Mouse (Mus musculus) c-Kit-positive CD71-positive TER-119-positive erythroid progenitor cells, embryonic 14.5 days (primary cell): Measurements from ENCODE around the gene A930009A15Rik.

Source experiments
- DNase-seq: peaks from one replicate; pipeline ENCODE4 v3.0.0-alpha.2; 2013; ENCODE audit warnings: low spot score

A930009A15Rik gene

DNA sequence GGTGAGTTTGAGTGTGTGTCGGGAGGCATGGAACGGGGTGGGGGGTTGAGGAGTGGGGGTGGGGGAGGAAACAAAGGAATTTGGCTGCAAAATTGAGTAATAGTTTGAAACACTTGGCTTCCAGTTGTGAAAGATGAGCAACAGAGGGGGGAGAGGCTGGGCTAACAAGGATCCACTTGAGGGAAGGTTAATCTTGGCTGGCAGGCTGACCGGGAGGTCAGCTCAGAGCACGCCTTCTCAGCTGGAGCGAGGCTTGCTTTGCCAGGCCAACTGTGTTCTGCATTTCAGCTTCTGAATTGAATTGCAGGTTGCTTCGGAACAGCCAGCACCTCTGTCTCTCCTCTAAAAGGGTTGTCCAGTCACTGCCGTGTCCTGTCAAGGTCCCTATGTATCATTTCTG, 9.7 kb downstream of the A930009A15Rik start:
- no peak for DNase-seq

DNA sequence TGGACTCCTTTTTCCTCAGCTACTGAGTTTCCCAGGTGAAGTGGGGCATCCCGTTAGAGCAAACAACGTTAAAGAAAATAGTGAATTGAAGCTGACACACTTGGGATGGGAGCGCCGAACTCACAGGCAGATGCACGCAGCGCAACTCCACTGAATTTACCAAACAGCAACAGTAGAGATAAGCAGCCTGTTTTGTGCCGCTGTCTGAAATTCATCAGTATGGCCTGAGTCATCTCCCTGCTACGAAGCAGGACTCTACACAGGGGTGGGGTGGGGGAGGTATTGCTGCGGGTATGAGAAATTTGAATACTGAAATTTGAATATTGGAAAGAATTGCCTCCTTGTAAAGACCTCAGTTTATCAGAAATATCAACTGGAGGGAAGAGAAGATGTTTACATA, 12.2 kb downstream of the A930009A15Rik start:
- DNase-seq: no peak

DNA sequence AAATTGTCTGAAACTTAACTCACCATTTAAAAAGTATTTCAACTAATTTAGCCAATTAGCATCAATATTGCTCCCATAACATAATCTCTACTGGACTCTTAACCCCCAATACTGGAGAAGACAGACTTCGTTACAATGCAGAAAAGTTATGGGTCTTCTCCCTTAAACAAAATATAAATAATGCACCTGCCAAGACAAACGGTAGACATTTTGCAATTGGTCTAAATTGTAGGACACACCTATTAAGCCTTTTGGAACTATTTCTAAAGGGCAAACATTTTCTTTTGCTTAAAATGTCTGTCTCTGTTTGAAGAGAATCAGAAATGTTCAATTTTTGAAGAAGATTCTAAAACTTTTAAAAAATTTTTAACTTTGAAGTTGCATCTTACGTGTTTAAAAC, 13.3 kb downstream of the A930009A15Rik start:
- DNase-seq: no peak

DNA sequence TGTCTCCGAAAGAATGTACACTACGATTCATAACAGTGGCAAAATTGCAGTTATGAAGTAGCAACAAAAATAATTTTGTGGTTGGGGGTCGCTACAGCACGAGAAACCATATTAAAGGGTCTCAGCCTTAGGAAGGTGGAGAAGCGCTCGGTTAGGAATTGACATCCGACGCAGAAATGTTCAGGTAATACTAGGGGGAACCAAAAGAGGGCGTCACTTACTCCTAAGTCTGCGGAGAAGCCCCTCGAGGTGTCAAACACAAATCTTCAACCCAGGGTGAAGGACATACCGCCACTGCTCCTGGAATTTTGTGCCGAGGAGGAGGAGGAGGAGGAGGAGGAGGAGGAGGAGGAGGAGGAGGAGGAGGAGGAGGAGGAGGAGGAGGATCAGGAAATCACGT, 14.9 kb downstream of the A930009A15Rik start:
- no peak for DNase-seq

DNA sequence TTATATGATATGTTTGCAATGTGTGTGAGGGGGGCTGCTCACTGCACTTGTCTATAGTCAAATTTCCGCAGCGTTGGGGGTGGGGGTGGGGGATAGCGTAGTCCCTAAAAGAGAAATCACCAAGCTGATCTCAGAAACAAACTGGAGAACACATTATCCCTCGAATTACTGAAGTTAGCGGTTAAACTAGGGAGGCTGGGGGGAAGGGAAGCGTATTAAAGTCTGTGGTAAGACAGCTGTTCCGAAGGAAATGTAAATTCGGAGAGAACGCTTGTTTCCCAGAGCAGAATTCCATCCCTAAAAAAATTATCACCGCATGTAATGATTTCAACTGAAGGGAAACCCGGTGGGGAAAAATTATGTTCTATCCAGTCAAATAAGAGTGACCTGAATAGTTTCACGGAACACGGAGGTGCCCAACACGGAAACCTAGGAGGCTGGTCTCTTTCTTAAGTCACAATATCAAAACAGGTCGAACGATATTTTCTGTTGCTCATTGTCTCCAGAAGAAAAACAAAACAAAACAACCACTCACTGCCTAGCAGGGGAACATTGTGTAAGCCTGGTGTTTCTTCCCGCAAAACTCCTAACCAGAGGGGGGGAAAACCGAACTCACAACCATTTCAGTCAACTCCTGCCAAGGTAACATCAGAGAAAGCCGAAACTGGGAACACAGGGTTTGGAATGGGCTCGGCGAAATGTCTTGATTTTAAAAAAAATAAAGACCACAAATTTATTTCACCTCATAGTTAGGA, 15.9 kb downstream of the A930009A15Rik start:
- DNase-seq: no peak

DNA sequence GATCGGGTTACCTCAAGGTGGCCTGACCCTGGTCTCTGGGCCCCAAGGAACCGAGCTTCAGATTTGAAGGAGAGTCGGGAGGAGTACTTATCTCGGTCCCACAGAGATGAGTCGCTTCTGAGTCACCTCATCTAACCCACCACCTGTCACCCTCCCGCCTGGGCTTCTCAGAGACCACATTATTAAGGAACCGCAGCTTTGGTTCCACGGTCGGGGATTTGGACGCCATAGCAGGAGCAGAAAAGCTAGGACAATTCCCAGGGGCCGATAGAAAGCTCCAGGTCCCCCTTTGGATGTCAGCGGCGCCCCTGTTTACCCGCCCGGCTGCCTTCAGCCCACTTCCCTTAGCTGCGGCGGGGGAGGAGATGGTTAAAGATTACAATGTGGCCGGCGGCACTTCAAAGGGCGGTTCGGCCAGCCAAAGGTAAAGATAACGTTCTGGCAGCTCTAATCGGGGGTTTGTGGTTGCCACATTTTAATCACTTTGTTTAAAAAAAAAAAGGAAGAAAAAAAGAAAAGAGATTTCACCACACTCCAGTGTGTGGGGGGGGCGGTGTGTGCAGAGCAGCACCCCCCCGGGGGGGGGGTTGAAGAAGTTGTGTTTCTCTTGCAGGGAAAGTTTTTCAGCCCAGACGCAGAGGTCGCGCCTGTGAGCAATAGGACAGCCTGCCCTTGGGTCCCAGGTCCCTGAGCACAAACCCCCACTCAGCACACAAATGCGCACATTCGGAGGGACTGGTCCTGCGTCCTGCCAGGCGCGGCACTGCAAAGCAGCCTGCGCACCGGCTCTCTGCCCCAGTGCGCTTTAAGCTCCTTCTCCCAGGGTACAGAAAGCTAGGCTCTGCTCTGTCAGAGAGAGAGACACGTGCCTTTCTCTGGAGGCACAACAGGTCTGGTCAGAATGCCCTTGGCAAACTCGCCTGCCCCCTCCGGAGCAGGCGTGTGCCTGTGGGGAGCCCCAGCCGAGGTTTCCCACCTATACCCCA, 16.8 kb downstream of the A930009A15Rik start:
- peak; percentile 6 for DNase-seq

DNA sequence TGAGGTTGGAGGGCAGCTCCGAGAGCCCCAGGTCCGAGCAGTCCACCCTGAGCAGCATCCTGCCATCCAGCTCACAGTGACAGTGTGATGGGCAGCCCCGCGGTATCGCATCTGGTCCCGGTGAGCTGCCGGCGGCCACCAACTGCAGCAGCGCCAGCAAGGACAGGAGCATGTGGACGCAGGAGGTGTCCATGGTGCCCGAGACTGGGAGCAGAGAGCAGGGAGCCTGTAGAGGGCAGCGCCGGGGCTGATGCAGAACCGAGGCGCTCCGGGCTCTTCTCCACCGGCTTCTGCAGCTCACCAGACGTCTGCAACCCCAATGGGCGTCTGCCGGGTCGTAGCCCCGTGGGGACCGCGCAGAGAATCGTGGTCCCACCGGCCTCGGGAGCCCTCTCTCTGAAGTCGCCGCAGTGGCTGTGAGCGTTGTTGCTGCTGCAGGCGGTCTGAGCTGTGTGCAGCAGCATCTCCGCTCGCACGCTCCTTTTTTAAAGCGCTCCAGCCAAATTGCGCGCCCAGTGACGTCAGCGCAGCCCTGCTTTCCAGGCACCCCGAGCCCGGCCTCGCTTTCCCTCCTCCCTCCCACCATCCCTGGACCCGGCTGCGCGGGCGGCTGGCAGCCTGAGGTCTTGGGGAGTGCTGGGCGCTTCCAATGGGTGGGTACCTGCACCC, 17.6 kb downstream of the A930009A15Rik start, which contains the start of gene Lgr5:
Lgr5 (minus strand) TSS at position 480 of the 669 bp plus-strand sequence.
- DNase-seq: no peak

DNA sequence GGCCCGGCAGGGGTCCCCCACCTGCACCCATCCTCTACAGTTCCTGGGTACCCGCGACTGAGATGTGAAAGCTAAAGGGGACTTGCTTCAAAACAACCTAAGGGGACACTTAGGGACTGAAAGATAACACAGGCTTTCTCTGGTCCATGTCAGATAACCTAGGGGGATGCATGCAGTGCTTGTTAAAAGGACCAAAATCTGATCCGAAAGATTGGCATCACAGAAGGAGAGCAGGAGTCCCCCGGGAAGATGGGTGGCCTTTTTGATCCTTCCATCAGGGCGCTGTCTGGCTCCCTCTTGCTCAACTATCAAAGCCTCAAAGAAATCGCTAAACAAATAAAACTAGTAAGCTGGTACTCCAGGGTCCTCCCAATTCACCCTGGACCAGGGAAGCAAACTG, 18.2 kb downstream of the A930009A15Rik start:
- no peak for DNase-seq

DNA sequence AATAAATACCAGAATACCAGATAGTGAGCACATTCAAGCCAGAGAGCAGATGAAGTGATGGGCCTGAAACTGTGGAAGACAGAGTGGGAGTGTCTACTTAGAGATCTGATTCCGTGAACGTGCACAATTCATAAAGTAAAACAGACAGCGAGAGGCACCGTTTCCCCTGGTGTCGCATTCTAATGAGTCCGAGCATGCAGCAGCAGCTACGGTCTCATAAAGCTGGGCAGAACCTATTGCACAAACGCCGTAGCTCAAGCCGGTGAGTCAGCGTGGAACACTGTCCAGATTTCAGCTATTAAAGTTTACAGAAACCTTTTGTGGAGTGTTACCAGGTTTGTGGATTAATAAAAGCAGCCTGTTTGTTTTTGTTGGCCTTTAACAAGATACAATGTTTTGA, 23.4 kb downstream of the A930009A15Rik start:
- DNase-seq: no peak

DNA sequence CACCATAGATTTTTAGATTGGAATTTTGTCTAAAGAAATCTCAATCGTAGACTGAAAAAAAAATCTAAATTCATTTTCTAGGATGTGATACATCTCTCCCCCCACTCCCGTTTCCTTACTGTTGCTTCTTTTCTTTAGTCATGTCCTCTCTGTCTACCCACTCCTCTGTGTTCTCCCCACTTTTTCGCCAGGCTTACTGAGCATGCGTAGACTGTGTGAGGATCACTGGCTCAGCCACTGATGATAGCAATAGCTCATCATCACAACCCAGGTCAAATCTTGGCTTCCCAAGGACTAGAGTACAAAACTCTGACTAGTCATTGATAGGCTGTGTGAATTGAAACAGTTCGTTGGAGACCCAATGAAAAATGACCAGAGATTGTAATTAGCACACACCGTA, 23.9 kb downstream of the A930009A15Rik start:
- DNase-seq: no peak

DNA sequence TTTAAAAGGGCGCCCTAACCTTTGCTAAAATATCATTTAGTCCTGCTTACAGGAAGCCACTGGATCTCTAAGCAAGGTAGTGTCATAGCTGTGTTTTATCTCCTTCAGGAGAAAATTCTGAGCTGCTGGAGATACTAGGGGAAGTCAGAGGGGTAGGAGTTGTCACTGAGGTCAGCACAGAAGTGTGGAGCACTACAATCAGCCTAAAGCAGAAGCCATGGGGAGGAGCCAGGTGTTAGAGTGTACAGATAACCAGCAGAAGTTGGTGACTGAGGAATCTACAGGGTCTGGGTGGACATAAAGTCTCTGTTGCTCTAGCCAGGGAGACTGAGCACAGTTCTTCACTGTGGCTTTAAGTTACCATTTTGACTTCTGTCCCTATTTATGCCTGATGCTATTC, 26.0 kb downstream of the A930009A15Rik start:
- no peak for DNase-seq

DNA sequence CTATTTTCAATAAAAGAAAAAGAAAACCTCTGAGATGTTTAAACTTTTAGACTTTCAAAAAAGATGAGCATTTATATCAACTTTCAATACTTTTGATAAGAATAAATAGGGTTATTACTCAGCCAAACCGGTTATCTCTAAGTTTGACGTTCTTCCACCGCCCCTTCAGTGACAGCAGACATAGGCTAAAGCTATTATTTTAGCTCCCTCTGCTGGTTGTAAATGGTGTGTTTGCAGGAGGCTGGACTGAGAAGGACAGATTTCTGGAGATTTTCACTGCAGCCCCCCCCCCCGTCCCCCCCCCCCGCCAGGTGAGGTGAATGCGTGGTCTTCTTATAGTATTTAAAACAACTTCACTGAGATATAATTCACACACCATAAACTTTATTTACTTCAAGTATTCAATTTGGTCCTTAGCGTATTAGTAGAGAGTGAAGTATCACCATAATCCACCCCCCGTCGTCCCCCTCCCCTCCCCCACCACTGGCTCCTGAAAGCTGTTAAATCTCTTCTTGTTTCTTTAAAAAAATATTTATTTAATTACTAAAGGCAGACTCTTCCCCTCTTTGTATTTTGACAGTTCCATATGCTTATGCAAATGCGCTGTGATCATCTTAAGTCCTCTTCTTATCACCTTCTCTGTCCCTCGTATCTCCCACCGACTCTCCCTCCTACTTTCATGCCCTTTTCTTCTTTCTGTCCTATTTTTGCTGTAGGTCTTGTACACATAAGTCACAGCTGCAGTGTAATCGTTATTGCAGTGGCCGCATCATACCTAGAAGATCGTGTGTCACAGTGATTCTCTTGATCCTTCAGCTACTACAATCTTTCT, 47.9 kb downstream of the A930009A15Rik start:
- peak; percentile 7 for DNase-seq

DNA sequence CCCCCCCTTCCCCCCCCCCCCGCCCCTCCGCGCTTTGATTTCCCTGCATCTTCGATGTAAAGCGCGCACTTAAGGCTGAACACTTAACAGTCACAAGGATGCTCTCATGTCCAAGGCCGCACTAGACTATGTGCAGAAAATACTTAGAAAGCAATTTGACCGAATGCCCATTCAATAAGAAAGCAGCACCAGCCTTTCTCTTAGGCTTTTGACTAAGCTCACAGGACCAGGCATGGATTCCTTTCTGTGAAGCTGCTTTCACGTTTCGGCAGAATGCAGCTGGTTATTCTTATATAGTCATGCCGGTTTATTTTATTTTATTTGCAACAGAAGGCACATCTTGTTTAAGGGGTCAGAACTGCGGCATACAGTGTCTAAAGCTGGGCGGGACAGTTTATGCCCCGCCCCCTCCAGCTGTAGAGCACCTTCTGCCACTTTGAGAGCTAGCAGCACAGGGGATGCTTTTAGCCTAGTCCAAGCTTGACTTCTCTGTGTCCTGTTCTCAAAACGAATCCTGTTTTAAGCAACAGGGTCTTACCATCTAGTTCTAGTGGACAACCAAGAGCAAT, 48.6 kb downstream of the A930009A15Rik start:
- DNase-seq: no peak

DNA sequence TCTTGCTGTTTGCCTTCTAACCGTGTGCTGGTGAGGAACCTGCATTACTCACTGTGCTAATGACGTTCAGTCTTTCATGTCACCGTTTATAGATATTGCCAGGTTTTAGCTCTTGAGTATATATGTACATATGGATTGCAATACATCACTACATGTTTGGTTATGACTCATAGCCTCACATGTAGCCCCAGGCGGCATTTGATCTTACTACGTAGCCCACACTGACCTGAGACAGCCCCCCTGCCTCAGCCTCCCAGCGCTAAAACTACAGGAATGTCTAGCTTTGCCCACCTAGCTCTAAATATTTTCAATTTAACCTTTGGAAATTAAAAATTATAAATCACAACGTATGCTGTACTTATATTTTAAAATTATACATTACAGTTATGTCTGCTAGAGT, 53.7 kb downstream of the A930009A15Rik start:
- no peak for DNase-seq

DNA sequence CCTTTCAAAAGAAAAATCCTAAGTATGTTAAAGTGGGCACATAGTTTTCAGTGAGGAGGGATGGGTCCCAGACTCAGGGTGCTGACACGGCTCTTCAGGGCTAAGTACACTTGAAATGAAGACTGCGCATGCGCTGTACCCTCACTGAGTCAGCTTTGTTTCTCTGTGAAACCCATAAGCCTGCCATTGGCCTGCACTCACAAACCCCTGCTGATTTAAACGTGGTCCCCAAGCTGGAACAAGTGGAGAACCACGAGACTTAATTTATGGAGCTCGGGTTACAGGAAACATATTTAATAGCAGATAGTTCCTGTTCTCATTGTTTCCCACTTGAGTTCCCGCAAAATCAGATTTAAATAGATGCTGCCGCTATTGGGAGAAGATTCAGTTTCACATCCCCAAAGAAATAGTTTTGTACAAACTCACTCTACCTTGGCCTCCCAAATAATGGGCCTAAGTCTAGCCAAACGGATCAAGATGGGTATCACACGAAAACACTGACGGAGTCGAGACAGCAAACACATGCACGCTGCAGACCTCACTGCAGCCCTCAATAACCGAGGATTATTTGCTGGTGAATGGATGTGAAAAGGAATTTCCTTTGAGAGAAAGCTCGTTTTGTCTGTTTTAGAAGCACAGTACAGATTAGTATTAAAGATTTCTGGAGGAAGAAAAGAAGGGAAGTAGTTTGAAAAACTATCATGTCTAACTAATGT, 54.3 kb downstream of the A930009A15Rik start:
- no peak for DNase-seq

DNA sequence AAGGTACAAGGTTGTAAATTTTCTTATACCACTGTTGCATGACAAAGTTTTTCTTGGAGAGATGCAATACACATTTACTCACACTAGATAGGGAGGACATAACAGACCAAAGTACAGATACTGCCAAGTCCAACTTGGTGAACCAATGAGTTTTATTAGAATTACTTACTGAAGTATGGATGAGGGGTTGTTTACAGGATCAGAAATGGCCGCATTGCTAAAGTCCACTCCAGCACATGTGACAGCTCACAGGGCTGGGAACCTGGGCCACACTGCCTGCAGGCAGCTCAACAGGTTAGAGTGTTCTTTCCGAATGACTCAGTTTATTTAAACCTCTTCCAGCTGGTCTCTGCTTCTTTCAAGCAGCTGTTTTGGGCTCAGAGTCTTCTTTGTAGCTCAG, 55.2 kb downstream of the A930009A15Rik start:
- DNase-seq: no peak

DNA sequence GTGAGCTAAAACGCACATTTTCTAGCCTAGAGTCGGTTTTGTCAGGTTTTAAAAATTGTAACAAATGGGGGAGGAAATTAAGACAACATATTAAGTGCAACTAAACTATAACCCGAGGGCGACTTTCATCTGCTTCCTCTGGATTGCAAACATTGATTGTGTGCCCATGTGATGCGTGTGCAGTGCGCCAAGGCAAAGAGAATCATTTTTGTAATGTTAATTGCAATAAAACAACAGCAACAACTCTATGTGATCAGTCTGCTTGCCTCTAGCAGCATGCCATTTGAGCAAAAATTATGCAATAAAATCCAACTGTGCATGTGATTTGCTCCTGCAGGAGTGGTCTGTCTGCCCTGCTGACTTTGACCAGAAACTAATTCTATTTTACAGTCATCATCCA, 56.9 kb downstream of the A930009A15Rik start:
- DNase-seq: no peak
